Mouse (Mus musculus): ENCODE results near the gene Phf24. TPM values are rescaled to one million over a fixed set of nuclear protein-coding genes. Genes with fewer than 3 reads are reported as not detected.
A peak's percentile ranks its signal among the peaks of the same experiment; 100 is the strongest.

Phf24 gene
- polyA plus RNA-seq, 1 experiment from 2014 or later, result 2.8 TPM

GRCm38 (mm10) chr4:42951206-42952195 is 35.0 kb downstream of the Phf24 start:
- H3K9ac ChIP-seq, result no peak overlapping the region
- ATAC-seq (ENCODE audit: insufficient number of reproducible peaks, low FRiP score, low TSS enrichment, low read depth), result no peak
- 57% methylated on average over 11 of the region's 11 CpGs for WGBS
- no peaks in the 10 kb centered on the region; the same call in 1 of the 2 replicates for H3K27me3 ChIP-seq
- no peaks in the 10 kb centered on the region for H3K9me3 ChIP-seq (replicated peaks)
- peaks cover 38% of the 10 kb centered on the region for H3K4me1 ChIP-seq
- H3K4me2 ChIP-seq (replicated peaks), result peak overlapping the region; percentile 68
- no peak overlapping the region; the same call in 1 of the 2 replicates for H3K27ac ChIP-seq (replicated peaks)
- peak overlapping the region; percentile 89; the same call in 1 of the 2 replicates for H3K4me3 ChIP-seq (replicated peaks)
- peaks cover under 1% of the 10 kb centered on the region; the same call in 1 of the 2 replicates for H3K36me3 ChIP-seq

- no peak overlapping the region for H3K4me3 ChIP-seq (replicated peaks)
- H3K27me3 ChIP-seq, result no peaks in the 10 kb centered on the region; the same call in 1 of the 2 replicates
- H3K36me3 ChIP-seq, result peaks cover 10% of the 10 kb centered on the region
- no peak overlapping the region for H3K9ac ChIP-seq
- no peak overlapping the region for H3K4me2 ChIP-seq (replicated peaks)
- WGBS, result 82% methylated on average over 7 of the region's 7 CpGs
- no peak for ATAC-seq (ENCODE audit: insufficient number of reproducible peaks, low FRiP score, low TSS enrichment, low read depth)
- peak overlapping the region; percentile 66; the same call in 1 of the 2 replicates for H3K27ac ChIP-seq (replicated peaks)
- H3K4me1 ChIP-seq, result peaks cover 38% of the 10 kb centered on the region
- no peaks in the 10 kb centered on the region for H3K9me3 ChIP-seq (replicated peaks)
Observed at GRCm38 (mm10) chr4:42952563-42952962, 36.1 kb downstream of the Phf24 start.

GRCm38 (mm10) chr4:42953435-42954094 is 37.1 kb downstream of the Phf24 start:
- no peak overlapping the region for H3K9ac ChIP-seq
- no peak overlapping the region for H3K4me3 ChIP-seq (replicated peaks)
- H3K9me3 ChIP-seq (replicated peaks), result no peaks in the 10 kb centered on the region
- 20% methylated on average over 10 of the region's 10 CpGs for WGBS
- peaks cover 11% of the 10 kb centered on the region for H3K36me3 ChIP-seq
- H3K27ac ChIP-seq (replicated peaks), result peak overlapping the region; percentile 66; the same call in 1 of the 2 replicates
- peaks cover 38% of the 10 kb centered on the region for H3K4me1 ChIP-seq
- H3K4me2 ChIP-seq (replicated peaks), result no peak overlapping the region
- H3K27me3 ChIP-seq, result no peaks in the 10 kb centered on the region
- ATAC-seq (ENCODE audit: insufficient number of reproducible peaks, low FRiP score, low TSS enrichment, low read depth), result no peak

- Histone ChIP-seq H3K4me2 (replicated peaks) (no peak overlapping the region), H3K27me3 (no peaks in the 10 kb centered on the region), H3K4me3 (replicated peaks) (no peak overlapping the region), H3K27ac (replicated peaks) (peak overlapping the region; percentile 29; the same call in 1 of the 2 replicates), H3K4me1 (peaks cover 38% of the 10 kb centered on the region), H3K9me3 (replicated peaks) (no peaks in the 10 kb centered on the region), H3K9ac (no peak overlapping the region), H3K36me3 (peaks cover 11% of the 10 kb centered on the region)
- WGBS, result 5% methylated on average over 10 of the region's 10 CpGs
- ATAC-seq (ENCODE audit: insufficient number of reproducible peaks, low FRiP score, low TSS enrichment, low read depth), result no peak
Observed at GRCm38 (mm10) chr4:42954297-42954696, 37.8 kb downstream of the Phf24 start.

- 88% methylated on average over 3 of the region's 3 CpGs for WGBS
- Histone ChIP-seq H3K9me3 (replicated peaks) (no peaks in the 10 kb centered on the region), H3K4me2 (replicated peaks) (no peak overlapping the region), H3K4me1 (peaks cover 38% of the 10 kb centered on the region), H3K27ac (replicated peaks) (no peak overlapping the region), H3K9ac (no peak overlapping the region), H3K36me3 (peaks cover 11% of the 10 kb centered on the region), H3K4me3 (replicated peaks) (no peak overlapping the region), H3K27me3 (no peaks in the 10 kb centered on the region)
- ATAC-seq (ENCODE audit: insufficient number of reproducible peaks, low FRiP score, low TSS enrichment, low read depth), result no peak
Observed at GRCm38 (mm10) chr4:42955200-42955599, 38.7 kb downstream of the Phf24 start.

- Histone ChIP-seq H3K27ac (replicated peaks) (no peak overlapping the region), H3K36me3 (peaks cover 11% of the 10 kb centered on the region), H3K4me1 (peaks cover 24% of the 10 kb centered on the region), H3K4me3 (replicated peaks) (no peak overlapping the region), H3K9me3 (replicated peaks) (no peaks in the 10 kb centered on the region), H3K27me3 (no peaks in the 10 kb centered on the region), H3K9ac (no peak overlapping the region), H3K4me2 (replicated peaks) (no peak overlapping the region)
- no peak for ATAC-seq (ENCODE audit: insufficient number of reproducible peaks, low FRiP score, low TSS enrichment, low read depth)
- WGBS, result 94% methylated on average over 17 of the region's 17 CpGs
Observed at GRCm38 (mm10) chr4:42956581-42956980, 40.1 kb downstream of the Phf24 start.

GRCm38 (mm10) chr4:42957306-42957705 is 40.8 kb downstream of the Phf24 start:
- no peak overlapping the region for H3K9ac ChIP-seq

GRCm38 (mm10) chr4:42957979-42958378 is 41.5 kb downstream of the Phf24 start:
- Histone ChIP-seq H3K4me2 (replicated peaks) (no peak overlapping the region), H3K27me3 (no peaks in the 10 kb centered on the region), H3K9me3 (replicated peaks) (no peaks in the 10 kb centered on the region), H3K27ac (replicated peaks) (no peak overlapping the region), H3K36me3 (peaks cover 11% of the 10 kb centered on the region), H3K4me3 (replicated peaks) (no peak overlapping the region), H3K4me1 (peaks cover 11% of the 10 kb centered on the region), H3K9ac (no peak overlapping the region)
- ATAC-seq (ENCODE audit: insufficient number of reproducible peaks, low FRiP score, low TSS enrichment, low read depth), result no peak
- 85% methylated on average over 8 of the region's 8 CpGs for WGBS

More at GRCm38 (mm10) chr4:42957306-42957705, 40.8 kb downstream of the Phf24 start:
- ATAC-seq (ENCODE audit: insufficient number of reproducible peaks, low FRiP score, low TSS enrichment, low read depth), result no peak
- no peak overlapping the region for H3K4me3 ChIP-seq (replicated peaks)
- H3K27me3 ChIP-seq, result no peaks in the 10 kb centered on the region
- no peaks in the 10 kb centered on the region for H3K9me3 ChIP-seq (replicated peaks)
- peaks cover 11% of the 10 kb centered on the region for H3K36me3 ChIP-seq
- peaks cover 18% of the 10 kb centered on the region for H3K4me1 ChIP-seq
- 82% methylated on average over 11 of the region's 11 CpGs for WGBS
- no peak overlapping the region for H3K27ac ChIP-seq (replicated peaks)
- H3K4me2 ChIP-seq (replicated peaks), result no peak overlapping the region

GRCm38 (mm10) chr4:42958942-42959341 is 42.5 kb downstream of the Phf24 start:
- ATAC-seq (ENCODE audit: insufficient number of reproducible peaks, low FRiP score, low TSS enrichment, low read depth), result no peak
- WGBS, result 59% methylated on average over 8 of the region's 8 CpGs
- no peaks in the 10 kb centered on the region for H3K9me3 ChIP-seq (replicated peaks)
- peaks cover 11% of the 10 kb centered on the region for H3K36me3 ChIP-seq
- no peak overlapping the region for H3K9ac ChIP-seq
- H3K4me1 ChIP-seq, result peaks cover 1% of the 10 kb centered on the region
- H3K27me3 ChIP-seq, result no peaks in the 10 kb centered on the region
- no peak overlapping the region for H3K27ac ChIP-seq (replicated peaks)
- no peak overlapping the region for H3K4me3 ChIP-seq (replicated peaks)
- no peak overlapping the region for H3K4me2 ChIP-seq (replicated peaks)

GRCm38 (mm10) chr4:42959382-42959781 is 42.9 kb downstream of the Phf24 start:
- ATAC-seq (ENCODE audit: insufficient number of reproducible peaks, low FRiP score, low TSS enrichment, low read depth), result no peak
- no peaks in the 10 kb centered on the region; the same call in 1 of the 2 replicates for H3K27me3 ChIP-seq
- H3K9me3 ChIP-seq (replicated peaks), result no peaks in the 10 kb centered on the region
- peaks cover 11% of the 10 kb centered on the region for H3K36me3 ChIP-seq
- H3K27ac ChIP-seq (replicated peaks), result no peak overlapping the region
- no peak overlapping the region for H3K4me3 ChIP-seq (replicated peaks)
- H3K9ac ChIP-seq, result no peak overlapping the region
- 54% methylated on average over 4 of the region's 4 CpGs for WGBS
- no peaks in the 10 kb centered on the region for H3K4me1 ChIP-seq
- H3K4me2 ChIP-seq (replicated peaks), result no peak overlapping the region

- H3K9ac ChIP-seq, result no peak overlapping the region
- 27% methylated on average over 4 of the region's 4 CpGs for WGBS
- no peak overlapping the region for H3K4me3 ChIP-seq (replicated peaks)
- H3K27me3 ChIP-seq, result no peaks in the 10 kb centered on the region; the same call in 1 of the 2 replicates
- H3K4me2 ChIP-seq (replicated peaks), result no peak overlapping the region
- peaks cover 7% of the 10 kb centered on the region; the same call in 1 of the 2 replicates for H3K4me1 ChIP-seq
- no peak for ATAC-seq (ENCODE audit: insufficient number of reproducible peaks, low FRiP score, low TSS enrichment, low read depth)
- no peak overlapping the region for H3K27ac ChIP-seq (replicated peaks)
- peaks cover 10% of the 10 kb centered on the region for H3K36me3 ChIP-seq
- no peaks in the 10 kb centered on the region for H3K9me3 ChIP-seq (replicated peaks)
Observed at GRCm38 (mm10) chr4:42961592-42961991, 45.1 kb downstream of the Phf24 start.

All from embryonic facial prominence, embryonic 15.5 days (tissue).